Mouse (Mus musculus) cerebellum, adult 18-20 months (tissue): Measurements from ENCODE around the gene Nbl1.

ENCODE experiments used
- DNase-seq, 2 experiments: peaks; one replicate each; pipeline ENCODE4 v3.0.0; 2021

Nbl1 gene

DNA sequence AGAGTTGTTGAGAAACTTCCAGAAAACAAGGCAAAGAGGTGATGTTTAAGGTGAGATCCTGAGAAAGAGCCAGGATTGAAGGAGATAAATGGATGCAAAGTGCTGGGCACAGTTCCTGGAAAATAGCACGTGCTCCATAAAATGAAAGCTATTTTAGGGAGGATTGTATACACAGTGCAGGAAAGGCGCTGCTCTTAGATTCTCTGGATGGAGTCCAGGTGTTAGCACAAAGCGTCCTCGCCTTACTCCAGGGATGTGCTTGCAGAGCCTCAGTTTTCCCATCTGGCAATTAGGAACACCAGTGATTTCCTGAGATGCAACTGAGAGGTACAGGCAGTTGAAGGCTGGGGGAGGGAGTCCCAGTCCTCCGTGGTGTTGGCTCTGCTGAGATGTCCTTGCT, 3.4 kb upstream of the Nbl1 start:
- no peak for DNase-seq

DNA sequence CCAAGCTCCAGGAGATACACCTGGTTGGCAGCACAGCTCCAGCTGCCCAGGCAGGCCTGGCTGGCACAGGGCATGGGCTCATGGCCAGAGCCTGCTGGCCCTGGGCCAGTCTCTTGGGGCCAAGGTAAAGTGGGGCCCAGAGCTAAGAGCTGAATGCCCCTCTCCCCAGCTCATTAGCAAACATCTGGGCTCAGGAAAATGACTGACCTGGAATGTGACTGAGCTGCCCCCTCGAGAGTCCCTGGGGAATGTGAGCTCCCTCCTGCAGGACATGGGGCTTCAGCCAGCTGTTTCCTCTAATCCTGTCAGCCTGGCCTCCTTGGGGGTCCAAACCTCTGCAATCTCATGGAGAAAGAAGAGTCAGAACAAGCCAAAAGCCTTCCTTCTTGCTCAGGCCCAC, 2.6 kb upstream of the Nbl1 start:
- no peak for DNase-seq

GRCm38 (mm10) chr4:139093196-139093530, 370 bp upstream of the Nbl1 start:
- DNase-seq: no peak

DNA sequence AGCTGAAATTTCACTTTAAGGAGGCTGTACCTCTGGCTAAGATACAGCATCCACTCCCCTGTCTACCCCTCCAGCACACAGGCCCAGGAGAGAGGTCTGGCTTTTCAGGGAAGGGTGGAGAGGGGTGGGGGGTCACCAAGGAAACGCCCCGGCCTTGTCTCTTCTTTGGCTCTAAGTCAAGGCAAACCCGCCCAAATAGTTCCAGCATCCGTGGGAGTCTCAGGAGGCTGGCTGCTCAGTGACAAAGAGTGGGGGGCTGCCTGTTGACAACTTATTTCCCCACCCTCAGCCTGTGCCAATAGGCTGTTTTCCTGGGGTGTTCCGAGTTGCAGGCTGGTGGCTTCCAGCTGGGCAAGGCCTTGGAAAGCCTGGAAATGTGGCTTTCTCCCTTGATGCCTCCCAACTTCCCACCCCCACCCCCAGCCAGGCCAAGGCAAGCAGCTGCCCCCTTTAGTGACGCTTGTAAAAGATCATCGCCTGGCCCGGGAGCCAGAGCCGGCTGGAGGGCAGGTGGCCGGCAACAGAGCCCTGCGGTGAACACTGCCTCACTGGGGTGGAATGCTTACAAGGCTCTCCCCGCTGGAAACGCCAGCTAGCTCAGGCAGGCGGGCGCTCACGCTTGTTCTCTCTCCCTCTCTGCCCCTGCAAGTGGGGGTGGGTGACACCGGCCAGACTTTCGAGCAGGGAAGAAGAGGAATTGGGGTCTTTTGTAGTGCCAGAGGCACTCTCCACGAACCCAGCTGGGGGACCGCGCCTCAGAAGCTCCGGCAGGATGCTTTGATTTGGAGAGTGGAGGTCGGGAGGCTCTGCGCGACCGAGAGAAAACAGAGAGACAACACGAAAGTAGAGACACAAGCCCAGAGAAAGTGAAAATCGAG, 1.1 kb downstream of the Nbl1 start:
- no peak for DNase-seq

DNA sequence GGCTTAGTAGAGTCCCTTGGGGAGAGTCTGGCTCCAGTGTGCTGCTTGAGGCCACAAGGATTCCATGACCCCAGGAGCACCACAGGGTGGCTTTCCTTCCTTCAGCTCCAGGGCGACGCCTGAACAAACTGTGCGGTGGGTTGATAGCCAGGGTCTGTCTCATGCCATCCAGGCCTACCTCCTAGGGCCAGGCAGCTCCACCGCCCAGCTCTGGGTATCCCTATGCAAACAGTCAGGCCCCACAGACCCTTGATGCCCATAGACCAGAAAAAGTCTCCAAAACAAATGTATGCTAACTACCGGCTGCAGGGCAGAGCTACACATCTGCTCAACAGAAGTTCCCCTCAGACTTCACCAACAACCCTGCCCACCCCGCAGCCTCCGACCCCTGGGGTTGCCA, 1.7 kb downstream of the Nbl1 start:
- DNase-seq: no peak

- DNase-seq: no peak
These were observed 2.4 kb downstream of the Nbl1 start for GRCm38 (mm10) chr4:139090303-139090940.

DNA sequence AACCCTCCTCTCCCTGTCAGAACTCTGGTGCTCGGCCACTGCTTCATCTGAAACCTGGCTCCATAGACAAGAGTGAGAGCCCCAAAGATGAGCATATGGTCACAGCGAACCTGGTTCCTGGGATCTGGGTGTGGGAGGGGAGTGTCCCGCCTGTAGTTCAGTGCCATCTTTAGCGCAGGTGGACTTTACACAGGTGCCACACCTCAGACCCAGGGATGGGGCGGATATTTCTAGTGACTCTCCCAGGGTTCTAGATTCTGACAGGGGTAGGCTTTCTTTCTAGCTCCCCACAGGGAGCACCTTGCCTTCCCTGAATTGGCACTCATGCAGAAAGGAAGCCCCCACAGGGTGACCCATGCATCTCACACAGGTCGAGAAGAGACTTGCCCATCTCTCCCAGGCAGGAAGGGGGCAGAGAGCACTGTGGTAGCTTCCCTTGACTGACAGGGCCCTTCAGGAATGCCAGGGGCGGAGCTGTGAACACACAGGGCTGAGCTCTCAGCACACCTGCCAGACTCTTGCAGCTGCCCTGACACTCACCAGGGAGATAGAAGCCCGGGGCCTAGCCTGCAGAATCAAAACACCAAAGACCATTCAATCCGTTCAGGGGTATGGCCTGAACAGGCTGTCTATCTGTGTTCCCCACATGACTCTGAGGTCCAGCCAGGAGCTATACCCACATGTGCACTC, 3.7 kb downstream of the Nbl1 start:
- no peak for DNase-seq

GRCm38 (mm10) chr4:139086984-139087383, 5.8 kb downstream of the Nbl1 start:
- no peak for DNase-seq

DNA sequence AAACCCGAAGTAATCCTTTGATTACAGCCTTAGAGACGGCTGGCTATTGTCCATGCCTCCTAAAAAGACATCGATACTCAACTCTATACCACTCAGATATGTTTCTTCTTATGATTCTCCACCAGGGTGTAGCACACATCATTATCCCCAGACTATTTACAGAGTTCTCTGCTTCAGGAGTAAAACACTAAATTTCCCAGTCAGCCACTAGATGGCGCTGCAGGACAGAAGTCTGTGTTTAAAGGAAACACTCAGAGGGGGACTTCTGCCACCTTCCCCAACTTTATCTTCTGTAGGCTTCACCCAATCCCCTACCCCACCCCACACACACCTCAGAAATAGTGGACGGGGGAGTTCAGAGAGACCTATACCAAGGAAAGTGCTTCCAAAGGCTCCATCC, 6.8 kb downstream of the Nbl1 start:
- peak; percentile 80 to 87 for DNase-seq

GRCm38 (mm10) chr4:139085337-139085736, 7.5 kb downstream of the Nbl1 start:
- no peak for DNase-seq

DNA sequence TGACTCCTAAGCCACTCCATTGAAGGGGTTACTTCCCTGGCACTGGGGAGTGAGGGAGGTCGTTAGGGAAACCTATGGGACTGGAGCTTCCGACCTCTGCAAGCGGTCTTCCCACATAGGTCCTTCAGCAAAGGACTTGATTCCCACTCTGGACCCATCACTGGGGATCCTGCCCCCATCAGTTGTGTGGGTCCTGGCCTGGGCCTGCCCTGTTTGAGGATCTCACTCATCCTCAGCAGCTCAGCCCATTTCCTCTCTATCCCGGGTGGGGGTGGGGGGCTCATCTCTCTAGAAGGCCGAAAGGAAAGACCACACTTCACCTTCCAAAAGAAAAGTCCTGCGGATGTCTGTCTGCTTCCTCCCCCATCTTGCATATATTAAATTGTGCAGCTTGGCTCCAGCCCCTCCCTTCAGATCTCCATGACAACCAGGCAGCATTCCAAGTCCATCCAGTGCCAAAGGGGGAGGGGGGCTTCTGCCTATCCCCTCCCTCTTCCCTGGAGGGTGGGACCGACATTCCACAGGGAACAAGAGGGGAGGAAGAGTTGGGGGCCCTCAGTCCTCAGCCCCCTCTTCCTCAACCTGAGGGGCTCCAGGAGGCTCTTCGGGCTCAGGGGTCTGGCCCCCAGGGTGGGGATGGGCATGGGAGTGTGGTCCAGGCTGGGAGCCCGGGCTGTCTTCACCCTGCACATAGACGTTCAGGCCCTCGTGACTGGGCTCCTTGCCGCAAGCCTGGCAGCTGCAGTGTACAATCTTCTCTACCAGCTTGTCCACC, 9.8 kb downstream of the Nbl1 start:
- DNase-seq: no peak

GRCm38 (mm10) chr4:139081270-139081931, 11.4 kb downstream of the Nbl1 start:
- peak; percentile 50 to 51 for DNase-seq

GRCm38 (mm10) chr4:139080259-139080658, 12.5 kb downstream of the Nbl1 start:
- DNase-seq: no peak

GRCm38 (mm10) chr4:139079439-139079838, 13.4 kb downstream of the Nbl1 start:
- DNase-seq: no peak

GRCm38 (mm10) chr4:139078726-139079125, 14.1 kb downstream of the Nbl1 start:
- DNase-seq: no peak

- DNase-seq: peak in 1 of 2 experiments; percentile 35
These were observed 14.5 kb downstream of the Nbl1 start for GRCm38 (mm10) chr4:139078313-139078712.

DNA sequence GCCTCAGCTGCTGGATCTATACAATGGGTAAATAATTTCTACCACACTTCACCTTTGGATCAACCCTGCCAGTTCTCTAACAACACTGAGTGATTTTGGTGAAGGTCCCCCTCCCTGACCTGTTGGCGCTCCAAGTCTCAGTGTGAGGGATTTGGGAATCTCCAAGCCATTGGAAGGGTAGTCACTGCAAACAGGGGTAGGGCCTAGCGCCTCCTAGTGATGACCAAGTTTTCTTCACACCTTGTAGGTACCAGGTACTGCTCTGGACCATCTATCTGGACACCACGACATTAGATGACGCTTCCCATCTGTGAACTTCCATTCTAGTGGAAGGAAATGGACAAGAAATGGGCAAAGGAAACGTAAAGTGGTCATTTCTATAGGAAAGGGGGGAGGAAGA, 16.9 kb downstream of the Nbl1 start:
- peak; percentile 44 to 52 for DNase-seq

DNA sequence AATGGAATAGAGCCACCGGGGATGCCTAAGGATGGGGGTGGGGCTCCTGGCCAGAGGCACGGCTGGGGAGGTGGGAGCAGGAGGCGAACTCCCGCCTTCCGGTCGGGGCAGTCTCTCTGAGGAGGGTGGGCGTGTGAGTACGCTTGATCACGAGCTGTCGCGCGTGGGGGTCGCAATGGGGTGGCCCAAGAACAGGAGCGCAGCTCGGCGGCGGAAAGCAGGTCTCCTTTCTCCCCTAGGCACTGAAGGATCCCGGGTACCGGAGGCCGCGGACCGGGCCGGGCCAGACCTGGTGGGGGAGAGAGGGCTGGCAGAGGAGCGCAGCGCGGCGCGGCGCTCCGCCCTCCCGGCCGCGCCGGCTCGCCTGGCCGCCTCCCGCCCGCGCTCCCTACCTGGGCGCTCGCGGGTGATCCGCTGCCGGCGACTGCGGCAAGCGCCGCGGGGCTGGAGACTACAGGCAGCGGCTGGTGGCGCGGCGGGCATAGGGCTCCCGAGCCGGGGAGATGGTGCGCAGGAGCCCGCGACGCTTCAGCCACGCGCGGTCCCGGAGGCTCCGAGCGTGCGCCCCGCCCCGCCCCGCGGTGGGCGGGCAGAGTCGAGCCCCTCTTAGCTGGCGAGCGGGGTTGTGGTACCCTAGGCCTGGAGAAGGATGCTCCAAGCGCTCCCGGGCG, 17.6 kb downstream of the Nbl1 start, which contains the start of gene Htr6:
Gene Htr6 (minus strand): TSS at position 530 of the 671 bp plus-strand sequence.
- peak in 1 of 2 experiments; percentile 31 for DNase-seq

DNA sequence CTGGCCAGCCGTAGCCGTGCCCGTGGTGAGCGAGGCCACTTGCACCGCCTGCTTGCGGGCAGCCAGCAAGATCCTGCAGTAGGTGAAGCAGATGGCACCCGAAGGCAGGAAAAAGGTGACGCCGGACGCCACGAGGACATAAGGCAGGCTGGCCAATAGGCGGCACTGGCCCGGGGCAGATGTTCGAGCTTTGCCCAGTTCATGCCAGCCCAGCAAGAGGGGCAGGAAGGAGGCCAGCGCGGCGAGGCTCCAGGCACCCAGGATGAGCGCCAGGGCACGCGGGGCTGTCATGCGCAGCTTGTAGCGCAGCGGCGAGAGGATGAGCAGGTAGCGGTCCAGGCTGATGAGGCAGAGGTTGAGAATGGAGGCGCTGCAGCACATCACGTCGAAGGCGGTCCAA, 18.7 kb downstream of the Nbl1 start:
- peak in 1 of 2 experiments; percentile 19 for DNase-seq

DNA sequence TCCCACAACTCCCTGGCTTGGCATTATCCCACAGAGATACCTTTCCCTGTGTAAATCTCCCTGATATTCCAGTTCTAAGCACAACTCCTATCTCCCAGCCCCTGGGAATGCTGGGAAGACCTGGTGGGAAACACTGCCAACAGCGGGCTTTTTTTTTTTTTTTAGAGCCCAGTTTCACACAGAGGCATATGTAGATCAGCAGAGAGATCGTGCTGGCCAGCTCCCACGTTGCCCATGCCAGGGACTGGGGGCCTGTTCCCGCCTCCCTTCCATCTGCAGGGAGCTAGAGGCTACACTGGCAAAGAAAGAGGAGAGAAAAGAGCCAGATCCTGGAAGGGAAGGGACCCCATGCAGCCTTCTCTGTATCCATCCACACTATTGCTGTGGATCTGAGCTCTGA, 24.5 kb downstream of the Nbl1 start:
- DNase-seq: no peak

DNA sequence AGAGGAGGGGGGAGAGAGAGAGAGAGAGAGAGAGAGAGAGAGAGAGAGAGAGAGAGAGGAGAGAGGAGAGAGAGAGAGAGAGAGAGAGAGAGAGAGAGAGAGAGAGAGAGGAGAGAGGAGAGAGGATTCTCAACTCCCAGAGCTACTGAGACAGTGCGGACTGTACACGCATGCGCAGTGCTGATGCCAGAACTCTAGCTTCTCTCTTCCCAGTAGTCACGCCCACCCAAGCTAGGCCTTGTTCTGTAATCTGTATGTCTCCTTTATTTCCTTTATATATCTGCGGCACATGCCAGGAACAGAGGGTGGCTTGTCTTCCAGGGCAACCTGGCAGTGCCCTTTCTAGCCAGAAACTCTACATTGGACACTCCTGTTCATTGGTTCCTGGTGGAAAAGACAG, 28.0 kb downstream of the Nbl1 start:
- DNase-seq: no peak

DNA sequence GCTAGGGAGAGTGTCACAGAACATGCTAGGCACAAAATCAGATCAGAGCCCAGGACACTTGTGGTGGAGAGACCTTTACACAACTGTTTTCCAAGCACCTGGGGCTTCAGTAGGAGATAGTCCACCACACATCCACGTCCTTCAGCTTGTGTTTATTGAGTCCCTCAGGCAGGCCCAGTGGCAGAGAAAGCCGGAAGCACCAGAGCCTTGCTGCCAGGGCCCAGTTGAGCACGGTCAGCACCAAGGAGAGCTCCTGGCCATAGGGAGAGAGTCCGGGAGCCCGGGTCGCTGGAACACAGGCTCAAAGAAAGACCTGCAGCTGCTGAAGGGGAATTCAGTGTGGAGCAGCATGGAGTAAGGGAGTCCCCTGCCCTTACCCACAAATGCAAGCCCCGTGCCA, 33.2 kb downstream of the Nbl1 start:
- no peak for DNase-seq
